Mouse (Mus musculus): Measurements from ENCODE around the gene Hsdl2. TPM values are rescaled to one million over a fixed set of nuclear protein-coding genes. Genes with fewer than 3 reads are reported as not detected.

The Hsdl2 gene
- total RNA-seq, 2 experiments from 2014 or later, result 79.9 to 82.5 TPM

Other genes starting within 250 kb of the Hsdl2 start
- gene Susd1, start 142.9 kb upstream of the Hsdl2 start, total RNA-seq (2021), result 1 to 10 TPM; 2.3 to 4.1 TPM
- gene Ptbp3, start 32.2 kb upstream of the Hsdl2 start, total RNA-seq (2021), result 100 to 1,000 TPM; 104 to 123 TPM
- 10 to 100 TPM; 14.5 to 16.6 TPM for gene E130308A19Rik, start 44.6 kb downstream of the Hsdl2 start, total RNA-seq (2021)
- 10 to 100 TPM; 14.0 to 18.1 TPM for gene Inip, start 220.0 kb downstream of the Hsdl2 start, total RNA-seq (2021)
- 1 to 10 TPM; 5.7 to 6.0 TPM for gene Snx30, start 224.3 kb downstream of the Hsdl2 start, total RNA-seq (2021)